In the genomic region with DNA sequence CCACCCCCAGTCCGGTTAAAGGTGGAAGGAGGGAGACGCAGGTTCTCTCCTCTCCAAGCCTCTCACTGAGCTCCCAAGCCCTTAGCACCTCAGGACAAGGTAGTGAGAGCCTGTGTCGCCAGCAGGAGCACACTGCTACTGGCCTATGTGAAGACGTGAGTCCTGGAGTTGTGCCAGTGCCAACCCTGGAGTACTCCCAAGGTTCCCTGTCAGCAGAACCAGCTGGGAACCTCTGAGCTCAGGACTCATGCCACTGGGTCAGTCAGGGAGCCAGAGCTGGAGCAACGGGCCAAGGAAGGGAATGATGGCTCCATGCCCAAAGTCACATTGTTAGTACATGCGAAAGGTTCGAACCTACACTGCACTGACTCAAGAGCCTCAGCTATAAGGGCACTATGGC, we compare ENCODE assay signal across 13 mouse cellular contexts. TPM values are rescaled to one million over a fixed set of nuclear protein-coding genes. Genes with fewer than 3 reads are reported as not detected.
DNase-seq lines count a peak whose midpoint lies in the region; ATAC-seq lines count a peak whose summit lies in the region.
"Had no signal": no experiment of that assay in that cellular context is flagged by ENCODE, and none has a peak within 500 bp of the region (broad histone marks: within the 10 kb centered on the region; RNA-seq: fewer than 3 reads in every experiment).

No protein-coding gene starts in this region.

- peaks cover 9% of the 10 kb centered on the region for H3K4me1 ChIP-seq in heart, embryonic 10.5 days
- no peaks in the 10 kb centered on the region for H3K4me1 ChIP-seq in forebrain, embryonic 15.5 days

- H3K4me3 ChIP-seq in heart, embryonic 10.5 days: no peak overlapping the region
- H3K4me3 ChIP-seq in forebrain, embryonic 15.5 days: no peak overlapping the region

- no peaks in the 10 kb centered on the region for H3K9me3 ChIP-seq in heart, embryonic 10.5 days
- no peaks in the 10 kb centered on the region for H3K9me3 ChIP-seq in forebrain, embryonic 15.5 days

- no peak for ATAC-seq in forebrain, embryonic 15.5 days (replicated peaks)
- ATAC-seq: forebrain, embryonic 16.5 days; Patski had no signal

- WGBS in heart, embryonic 10.5 days: 94% methylated on average over 7 of the region's 7 CpGs
- 83% methylated on average over 7 of the region's 7 CpGs for WGBS in forebrain, embryonic 15.5 days

- no peaks in the 10 kb centered on the region for H3K27me3 ChIP-seq in heart, embryonic 10.5 days (ENCODE audit: insufficient read depth, poor library complexity, severe bottlenecking)
- H3K27me3 ChIP-seq in forebrain, embryonic 15.5 days: no peaks in the 10 kb centered on the region
- H3K27me3 ChIP-seq: Patski had no signal

- DNase-seq in heart, postnatal 14 days: peak; percentile 67 to 70
- DNase-seq in heart, embryonic 10.5 days (ENCODE audit: low spot score): no peak
- peak; percentile 51 to 56 for DNase-seq in adrenal gland, adult 18-20 months (ENCODE audit: low spot score in 2 of 2)
- DNase-seq in cerebellum, adult 11 months: peak; percentile 80
- DNase-seq in gastrocnemius, postnatal 14 days: peak; percentile 46
- DNase-seq in yolk sac, embryonic 10.5 days (ENCODE audit: low spot score): no peak
- DNase-seq in lung, adult 18-20 months: no peak
- DNase-seq: layer of hippocampus, adult 9-11 months; liver had no signal

- intact Hi-C loops in heart, postnatal 14 days (cut with DNase I): no loop called here
- intact Hi-C loops in gastrocnemius, postnatal 14 days (cut with DNase I; ENCODE audit: low total_unique reads): no loop called here

- H3K9ac ChIP-seq in forebrain, embryonic 15.5 days (replicated peaks): no peak overlapping the region

- no peak overlapping the region for H3K4me2 ChIP-seq in forebrain, embryonic 15.5 days (replicated peaks)

- H3K27ac ChIP-seq in heart, embryonic 10.5 days: no peak overlapping the region
- no peak overlapping the region for H3K27ac ChIP-seq in forebrain, embryonic 15.5 days (replicated peaks)
- H3K27ac ChIP-seq: macrophage had no signal

- peaks cover 41% of the 10 kb centered on the region for H3K36me3 ChIP-seq in heart, embryonic 10.5 days
- peaks cover 32% of the 10 kb centered on the region for H3K36me3 ChIP-seq in forebrain, embryonic 15.5 days

RNA-seq across cellular contexts. Expression of a gene that starts 22.5 kb away (rescaled TPM):
- 10 to 100 TPM; 11.4 to 11.7 TPM for total RNA-seq in heart, postnatal 14 days (2021)
- polyA plus RNA-seq in heart, embryonic 10.5 days (2016; fragmentation: Nextera tagmentation; extraction: Ambion mirVana): 16.6 and 21.3 TPM in 2 replicates
- 10 to 100 TPM; 26.7 to 36.4 TPM for total RNA-seq in adrenal gland, adult 18-20 months (2021)
- 1 to 10 TPM; 8.6 to 8.8 TPM for total RNA-seq in gastrocnemius, postnatal 14 days (2021)
- 62.1 and 62.9 TPM in 2 replicates for polyA plus RNA-seq in forebrain, embryonic 15.5 days (2015; fragmentation: Nextera tagmentation; extraction: Ambion mirVana)

RNA-seq across cellular contexts. Expression of a gene that starts 49.3 kb away (rescaled TPM):
- total RNA-seq in heart, postnatal 14 days (2021): 10 to 100 TPM; 13.5 to 14.1 TPM
- polyA plus RNA-seq in heart, embryonic 10.5 days (2016; fragmentation: Nextera tagmentation; extraction: Ambion mirVana): 14.9 and 16.3 TPM in 2 replicates
- total RNA-seq in adrenal gland, adult 18-20 months (2021): 10 to 100 TPM; 36.2 to 41.3 TPM
- 1 to 10 TPM; 4.0 to 5.3 TPM for total RNA-seq in gastrocnemius, postnatal 14 days (2021)
- polyA plus RNA-seq in forebrain, embryonic 15.5 days (2015; fragmentation: Nextera tagmentation; extraction: Ambion mirVana): 8.8 and 9.4 TPM in 2 replicates

Comparison
In these comparisons a context has a peak if more than half of its experiments do, and no peak if none do; other contexts are left out.
1. DNase-seq: peak in heart, postnatal 14 days (2 of 2), adrenal gland, adult 18-20 months (2 of 2), cerebellum, adult 11 months (single experiment) and gastrocnemius, postnatal 14 days (single experiment); none in heart, embryonic 10.5 days (single experiment), yolk sac, embryonic 10.5 days (single experiment) and lung, adult 18-20 months (0 of 2).